Mouse (Mus musculus): ENCODE results near the gene Txnip.

DNA sequence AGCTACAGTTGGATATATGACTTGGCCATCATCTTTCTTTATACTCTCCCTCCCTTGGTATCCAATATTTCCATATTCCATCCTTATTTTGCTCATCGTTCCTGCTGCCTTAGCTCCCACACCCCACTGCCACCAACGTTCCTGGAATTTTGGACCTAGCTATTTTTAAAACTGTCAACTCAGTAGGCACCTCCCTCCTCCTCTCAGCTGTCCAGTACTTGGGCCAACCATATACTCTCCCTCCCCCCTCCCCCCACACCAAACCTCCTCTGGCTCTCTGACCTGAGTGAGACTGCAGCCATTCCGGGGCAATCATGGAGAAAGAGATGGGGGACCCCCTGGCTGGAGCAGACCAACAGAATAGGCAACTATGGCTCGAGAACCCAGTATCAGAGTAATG, 32.8 kb upstream of the Txnip start, which contains the start of gene Hfe2:
- TF ChIP-seq CTCF (IDR thresholded peaks at IDR 0.05; ENCODE audit: control insufficient read depth, insufficient read depth, insufficient replicate concordance, low read depth, low read length), result no peak
- no peak for TF ChIP-seq POLR2A (IDR thresholded peaks at IDR 0.05; ENCODE audit: control insufficient read depth, low read depth, low read length)
